Mouse (Mus musculus) G1E (cell line): ENCODE measurements around the gene Trnt1.

Experiments
- CTCF ChIP-seq: IDR thresholded peaks from 2 replicates; pipeline ENCODE4 v1.5.1; 2012; ENCODE audit warnings: low read depth, low read length, inconsistent platforms, mixed read lengths
- GATA1 ChIP-seq: IDR thresholded peaks from 2 replicates; pipeline ENCODE4 v1.6.1; 2012; ENCODE audit warnings: borderline replicate concordance, low read length, inconsistent platforms, mixed read lengths
- GATA2 ChIP-seq: IDR thresholded peaks from 2 replicates; pipeline ENCODE4 v1.6.1; 2012; ENCODE audit warnings: low read depth, low read length, inconsistent platforms, borderline replicate concordance
- POLR2AphosphoS5 ChIP-seq: IDR thresholded peaks from 2 replicates; pipeline ENCODE4 v1.6.1; 2012; ENCODE audit warnings: low read depth, low read length, inconsistent platforms; ENCODE audit not compliant: insufficient replicate concordance
- TAL1 ChIP-seq: conservative IDR thresholded peaks from 2 replicates; pipeline ENCODE4 v1.6.1; 2012; ENCODE audit warnings: low read depth, low read length, inconsistent platforms, mixed read lengths

- TF ChIP-seq CTCF (no peak), GATA1 (no peak), POLR2AphosphoS5 (no peak), TAL1 (no peak), GATA2 (no peak)
These were observed 8.3 kb upstream of the Trnt1 start for GRCm38 (mm10) chr6:106760473-106761218.
